Mouse (Mus musculus) mesoderm, embryonic 11.5 days (tissue): ENCODE results near the gene Olfr729.

Source experiments
- DNase-seq: peaks from one replicate; pipeline ENCODE4 v3.0.0-alpha.2; 2012; ENCODE audit warnings: low read depth, low spot score

Gene Olfr729

DNA sequence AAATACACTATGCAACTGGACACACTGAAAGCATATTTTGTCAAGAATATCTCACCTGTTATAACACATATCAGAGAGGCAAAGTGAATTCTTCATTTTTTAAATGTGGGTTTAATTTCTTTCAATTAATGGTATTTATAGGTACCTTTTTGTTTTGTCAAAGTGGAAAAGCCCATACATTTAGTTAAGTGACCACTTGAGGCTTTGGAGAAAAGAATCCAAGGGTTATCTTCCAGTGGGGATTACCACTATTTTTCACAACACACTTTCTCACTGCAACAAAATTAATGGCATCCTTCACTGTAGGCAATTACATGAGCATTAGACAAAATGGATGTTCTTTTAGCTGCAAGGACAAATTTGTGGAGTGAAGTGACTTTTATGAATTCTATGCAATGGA is at the start of gene Olfr729:
Gene Olfr729, minus strand, starts transcription at position 101 of the 400 bp plus-strand sequence.
- no peak for DNase-seq

DNA sequence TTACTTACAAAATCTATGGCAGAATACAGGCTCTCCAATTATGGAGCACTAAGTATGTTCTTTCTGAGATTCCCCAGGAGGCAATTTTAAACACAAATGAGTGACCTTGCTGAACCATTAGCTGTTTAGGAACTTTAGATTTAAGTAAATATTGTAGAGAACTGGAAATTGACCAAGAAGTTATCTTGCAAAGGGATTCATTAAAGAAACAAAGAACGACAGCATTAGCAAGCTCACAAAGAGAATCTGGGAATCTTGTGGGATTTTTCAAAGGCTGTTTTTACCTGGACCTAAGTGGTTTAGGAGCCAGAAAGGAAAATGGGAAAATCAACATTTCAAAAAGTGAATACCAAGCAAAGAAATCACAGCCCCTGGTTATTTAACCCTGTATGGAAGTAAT is 35.4 kb upstream of the Olfr729 start, which contains the start of gene Olfr730:
Gene Olfr730, minus strand, starts transcription at position 101 of the 400 bp plus-strand sequence.
- DNase-seq, result no peak

DNA sequence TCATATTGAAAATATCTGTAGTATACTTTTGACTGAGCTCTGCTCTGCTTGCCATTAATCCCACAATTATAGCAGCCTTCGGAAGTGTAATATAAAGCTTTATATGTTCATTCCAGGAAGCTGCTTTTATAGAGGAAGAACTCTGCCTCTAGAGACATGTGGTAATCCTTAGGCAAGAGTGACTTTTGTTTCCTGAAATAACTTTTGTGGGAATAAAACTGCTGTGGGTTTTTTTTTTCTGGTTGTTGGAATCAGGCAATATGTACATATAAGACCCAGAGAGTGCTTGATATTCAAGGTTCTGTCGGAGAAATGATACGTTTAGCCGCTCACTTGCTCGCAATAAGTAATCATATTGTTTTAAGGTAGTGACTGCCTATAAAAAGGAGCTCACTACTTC is 10.1 kb downstream of the Olfr729 start, which contains the start of gene Olfr728:
Gene Olfr728, minus strand, starts transcription at position 101 of the 400 bp plus-strand sequence.
- no peak for DNase-seq

DNA sequence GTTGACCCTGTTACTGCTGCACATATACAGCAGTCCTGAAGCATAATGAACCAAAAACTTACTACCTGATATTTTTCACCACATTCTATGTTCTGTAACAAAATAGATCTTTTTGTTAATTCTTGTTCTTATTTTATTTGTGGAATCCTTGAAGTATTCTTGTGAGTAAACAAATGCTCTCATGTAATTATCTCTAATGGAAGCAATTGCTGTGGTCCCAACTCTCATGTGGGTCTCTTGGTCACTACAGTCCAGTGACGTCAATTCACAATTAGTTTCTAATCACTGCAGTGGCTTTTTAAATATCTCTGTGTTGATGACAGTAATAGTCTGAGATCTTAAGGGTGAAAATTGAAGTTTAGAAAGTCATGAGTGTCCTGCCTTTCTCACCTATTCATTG is 29.8 kb downstream of the Olfr729 start, which contains the start of gene Olfr727:
Gene Olfr727, plus strand, starts transcription at position 301 of the 400 bp plus-strand sequence.
- no peak for DNase-seq
